Mouse (Mus musculus): ENCODE measurements around the gene Rab8a. TPM values are rescaled to one million over a fixed set of nuclear protein-coding genes. Genes with fewer than 3 reads are reported as not detected.

The Rab8a gene
- total RNA-seq, 2 experiments from 2014 or later, result 60.9 to 64.7 TPM

GRCm38 (mm10) chr8:72146056-72146455 lies 14.9 kb upstream of the Rab8a start:
- DNase-seq, result peak; percentile 75

- no peak for DNase-seq
Measured at GRCm38 (mm10) chr8:72146556-72146955, 14.4 kb upstream of the Rab8a start.

- DNase-seq, result no peak
Measured at GRCm38 (mm10) chr8:72147266-72147665, 13.7 kb upstream of the Rab8a start.

GRCm38 (mm10) chr8:72149056-72149455 lies 11.9 kb upstream of the Rab8a start:
- no peak for DNase-seq

GRCm38 (mm10) chr8:72151418-72152078 lies 9.5 kb upstream of the Rab8a start:
- DNase-seq, result no peak

- no peak for DNase-seq
Measured at GRCm38 (mm10) chr8:72153382-72153781, 7.6 kb upstream of the Rab8a start.

- no peak for DNase-seq
Measured at GRCm38 (mm10) chr8:72158096-72158495, 2.9 kb upstream of the Rab8a start.

GRCm38 (mm10) chr8:72158726-72159125 lies 2.3 kb upstream of the Rab8a start:
- DNase-seq, result peak; percentile 20

GRCm38 (mm10) chr8:72160007-72160406 lies 993 bp upstream of the Rab8a start:
- DNase-seq, result no peak

- no peak for DNase-seq
Measured at GRCm38 (mm10) chr8:72162821-72163220, 1.8 kb downstream of the Rab8a start.

GRCm38 (mm10) chr8:72169098-72169668 lies 8.2 kb downstream of the Rab8a start:
- no peak for DNase-seq

GRCm38 (mm10) chr8:72169681-72170249 lies 8.8 kb downstream of the Rab8a start:
- DNase-seq, result no peak

- DNase-seq, result peak; percentile 86
Measured at GRCm38 (mm10) chr8:72177346-72177925, 16.4 kb downstream of the Rab8a start.

- peak; percentile 28 for DNase-seq
Measured at GRCm38 (mm10) chr8:72183554-72184202, 22.7 kb downstream of the Rab8a start.

GRCm38 (mm10) chr8:72187793-72188331 lies 26.9 kb downstream of the Rab8a start:
- no peak for DNase-seq

- DNase-seq, result no peak
Measured at GRCm38 (mm10) chr8:72189417-72190214, 28.6 kb downstream of the Rab8a start, which contains the start of gene Hsh2d. Gene Hsh2d (plus strand): TSS chr8:72189638.

- DNase-seq, result no peak
Measured at GRCm38 (mm10) chr8:72190215-72190539, 29.2 kb downstream of the Rab8a start.

- no peak for DNase-seq
Measured at GRCm38 (mm10) chr8:72192065-72192464, 31.1 kb downstream of the Rab8a start.

- no peak for DNase-seq
Measured at GRCm38 (mm10) chr8:72197997-72198396, 37.0 kb downstream of the Rab8a start.

GRCm38 (mm10) chr8:72208582-72208981 lies 47.6 kb downstream of the Rab8a start:
- no peak for DNase-seq

GRCm38 (mm10) chr8:72210222-72210621 lies 49.2 kb downstream of the Rab8a start:
- DNase-seq, result no peak

- DNase-seq, result no peak
Measured at GRCm38 (mm10) chr8:72210710-72211109, 49.7 kb downstream of the Rab8a start.

Data from adrenal gland, postnatal 10 days (tissue).